Mouse (Mus musculus) forebrain, embryonic 12.5 days (tissue): ENCODE measurements around the gene Gm42791. TPM values are rescaled to one million over a fixed set of nuclear protein-coding genes. Genes with fewer than 3 reads are reported as not detected.
A peak's percentile ranks its signal among the peaks of the same experiment; 100 is the strongest.

Experiments used
- ATAC-seq: fragments of 200-750 bp; cut with Nextera tagmentation; 2 replicates; pipeline ENCODE4 v1.8.0; 2017; ENCODE audit warnings: moderate TSS enrichment; ENCODE audit not compliant: low FRiP score
- H3K27ac ChIP-seq: fragments of 300-500 bp; sonication (generic); 2 replicates; pipeline ENCODE4 v1.5.1; 2016; ENCODE audit warnings: mild to moderate bottlenecking
- H3K27me3 ChIP-seq: fragments of 300-500 bp; sonication (generic); 2 replicates; pipeline ENCODE4 v1.6.1; 2016; ENCODE audit warnings: mild to moderate bottlenecking
- H3K36me3 ChIP-seq: fragments of 300-500 bp; sonication (generic); replicated peaks from 2 replicates; pipeline ENCODE4 v1.6.1; 2016; ENCODE audit warnings: mild to moderate bottlenecking
- H3K4me1 ChIP-seq: fragments of 300-500 bp; sonication (generic); 2 replicates; pipeline ENCODE4 v1.6.1; 2016
- H3K4me2 ChIP-seq: fragments of 300-500 bp; sonication (generic); 2 replicates; pipeline ENCODE4 v1.6.1; 2016; ENCODE audit warnings: mild to moderate bottlenecking, moderate library complexity
- H3K4me3 ChIP-seq: fragments of 300-500 bp; sonication (generic); replicated peaks from 2 replicates; pipeline ENCODE4 v1.5.1; 2016; ENCODE audit warnings: mild to moderate bottlenecking
- H3K9ac ChIP-seq: fragments of 300-500 bp; sonication (generic); 2 replicates; pipeline ENCODE4 v1.6.1; 2016; ENCODE audit warnings: mild to moderate bottlenecking
- H3K9me3 ChIP-seq: fragments of 300-500 bp; sonication (generic); 2 replicates; pipeline ENCODE4 v1.6.1; 2016
- WGBS: fragments of 180-500 bp; shearing (Covaris S2); methylation state at CpG from one replicate; pipeline ENCODE4 v1.1.7; 2016; 5-methylcytosine and 5-hydroxymethylcytosine counted together
- polyA plus RNA-seq: library from polyadenylated mRNA; unstranded; fragments of >200 nt; fragmentation: Nextera tagmentation; extraction: Ambion mirVana; gene quantifications from 2 replicates; pipeline ENCODE4 v1.2.1, GENCODE M21; 2016

Gm42791 gene
- polyA plus RNA-seq, 1 experiment from 2014 or later = 4.9 TPM

GRCm38 (mm10) chr5:148929116-148929449 lies 65.9 kb downstream of the Gm42791 start, which contains the start of gene Katnal1:
Katnal1 (minus strand) TSS chr5:148929320.
- H3K4me3 ChIP-seq = peak within 1 kb of the TSS; percentile 80
- H3K36me3 ChIP-seq = peaks cover 13% of the 10 kb centered on the region
- H3K27ac ChIP-seq = peak within 1 kb of the TSS; percentile 97
- no peaks in the 10 kb centered on the region for H3K9me3 ChIP-seq
- H3K9ac ChIP-seq = peak within 1 kb of the TSS; percentile 84
- ATAC-seq = no peak
- H3K27me3 ChIP-seq = no peaks in the 10 kb centered on the region
- H3K4me2 ChIP-seq = peak within 1 kb of the TSS; percentile 71
- H3K4me1 ChIP-seq = peaks cover 11% of the 10 kb centered on the region
- 2% methylated on average over 16 of the region's 16 CpGs for WGBS

GRCm38 (mm10) chr5:148928382-148929115 lies 66.4 kb downstream of the Gm42791 start:
- H3K4me1 ChIP-seq = peaks cover 11% of the 10 kb centered on the region
- WGBS = under 1% methylated on average over 69 of the region's 69 CpGs
- peak overlapping the region; percentile 80 for H3K4me3 ChIP-seq
- no peaks in the 10 kb centered on the region for H3K27me3 ChIP-seq
- H3K4me2 ChIP-seq = peak overlapping the region; percentile 71
- no peaks in the 10 kb centered on the region for H3K9me3 ChIP-seq
- H3K9ac ChIP-seq = peak overlapping the region; percentile 84
- peak; percentile 99 for ATAC-seq
- peaks cover 13% of the 10 kb centered on the region for H3K36me3 ChIP-seq
- peak overlapping the region; percentile 97 for H3K27ac ChIP-seq

- Histone ChIP-seq H3K4me2 (peak overlapping the region; percentile 71), H3K36me3 (peaks cover 13% of the 10 kb centered on the region), H3K4me1 (peaks cover 11% of the 10 kb centered on the region), H3K27ac (peak overlapping the region; percentile 97), H3K4me3 (peak overlapping the region; percentile 80), H3K9ac (peak overlapping the region; percentile 84), H3K27me3 (no peaks in the 10 kb centered on the region), H3K9me3 (no peaks in the 10 kb centered on the region)
- ATAC-seq = no peak
- WGBS = 37% methylated on average over 5 of the region's 5 CpGs
Measured at GRCm38 (mm10) chr5:148927717-148928223, 67.2 kb downstream of the Gm42791 start.

GRCm38 (mm10) chr5:148924586-148924985 lies 70.4 kb downstream of the Gm42791 start:
- Histone ChIP-seq H3K36me3 (peaks cover 25% of the 10 kb centered on the region), H3K4me2 (no peak overlapping the region), H3K9ac (no peak overlapping the region), H3K4me1 (peaks cover 11% of the 10 kb centered on the region), H3K27ac (no peak overlapping the region), H3K4me3 (no peak overlapping the region), H3K27me3 (no peaks in the 10 kb centered on the region), H3K9me3 (no peaks in the 10 kb centered on the region)
- 93% methylated on average over 12 of the region's 12 CpGs for WGBS
- ATAC-seq = no peak

GRCm38 (mm10) chr5:148924051-148924450 lies 70.9 kb downstream of the Gm42791 start:
- H3K27me3 ChIP-seq = no peaks in the 10 kb centered on the region
- 90% methylated on average over 9 of the region's 9 CpGs for whole genome bisulfite sequencing
- no peak overlapping the region for H3K27ac ChIP-seq
- H3K9ac ChIP-seq = no peak overlapping the region
- ATAC-seq = no peak
- H3K4me3 ChIP-seq = no peak overlapping the region
- no peak overlapping the region for H3K4me2 ChIP-seq
- peaks cover 7% of the 10 kb centered on the region for H3K4me1 ChIP-seq
- H3K9me3 ChIP-seq = no peaks in the 10 kb centered on the region
- peaks cover 31% of the 10 kb centered on the region for H3K36me3 ChIP-seq

- H3K4me1 ChIP-seq = peaks cover 7% of the 10 kb centered on the region
- no peaks in the 10 kb centered on the region for H3K9me3 ChIP-seq
- peaks cover 37% of the 10 kb centered on the region for H3K36me3 ChIP-seq
- no peaks in the 10 kb centered on the region for H3K27me3 ChIP-seq
- no peak overlapping the region for H3K4me3 ChIP-seq
- no peak for ATAC-seq
- no peak overlapping the region for H3K27ac ChIP-seq
- no peak overlapping the region for H3K9ac ChIP-seq
- WGBS = 81% methylated on average over 10 of the region's 10 CpGs
- H3K4me2 ChIP-seq = no peak overlapping the region
Measured at GRCm38 (mm10) chr5:148923408-148923807, 71.5 kb downstream of the Gm42791 start.

- ATAC-seq = no peak
- Histone ChIP-seq H3K4me2 (no peak overlapping the region), H3K4me3 (no peak overlapping the region), H3K36me3 (peaks cover 44% of the 10 kb centered on the region), H3K27ac (no peak overlapping the region), H3K4me1 (peaks cover 7% of the 10 kb centered on the region), H3K9me3 (no peaks in the 10 kb centered on the region), H3K9ac (no peak overlapping the region), H3K27me3 (no peaks in the 10 kb centered on the region)
- 85% methylated on average over 5 of the region's 5 CpGs for WGBS
Measured at GRCm38 (mm10) chr5:148922773-148923172, 72.2 kb downstream of the Gm42791 start.

- H3K4me2 ChIP-seq = no peak overlapping the region
- H3K4me1 ChIP-seq = no peaks in the 10 kb centered on the region
- H3K9me3 ChIP-seq = no peaks in the 10 kb centered on the region
- no peak overlapping the region for H3K9ac ChIP-seq
- WGBS = 80% methylated on average over 5 of the region's 5 CpGs
- H3K4me3 ChIP-seq = no peak overlapping the region
- no peaks in the 10 kb centered on the region for H3K27me3 ChIP-seq
- no peak overlapping the region for H3K27ac ChIP-seq
- peaks cover 51% of the 10 kb centered on the region for H3K36me3 ChIP-seq
- no peak for ATAC-seq
Measured at GRCm38 (mm10) chr5:148918049-148918448, 76.9 kb downstream of the Gm42791 start.

- no peak for ATAC-seq
- Histone ChIP-seq H3K27me3 (no peaks in the 10 kb centered on the region), H3K4me1 (no peaks in the 10 kb centered on the region), H3K9ac (no peak overlapping the region), H3K4me2 (no peak overlapping the region), H3K27ac (no peak overlapping the region), H3K36me3 (peaks cover 61% of the 10 kb centered on the region), H3K4me3 (no peak overlapping the region), H3K9me3 (no peaks in the 10 kb centered on the region)
- WGBS = 92% methylated on average over 6 of the region's 6 CpGs
Measured at GRCm38 (mm10) chr5:148916775-148917174, 78.2 kb downstream of the Gm42791 start.

GRCm38 (mm10) chr5:148912262-148912661 lies 82.7 kb downstream of the Gm42791 start:
- Histone ChIP-seq H3K9ac (no peak overlapping the region), H3K9me3 (no peaks in the 10 kb centered on the region), H3K27me3 (no peaks in the 10 kb centered on the region), H3K4me3 (no peak overlapping the region), H3K4me2 (no peak overlapping the region), H3K36me3 (peaks cover 40% of the 10 kb centered on the region), H3K4me1 (peaks cover 22% of the 10 kb centered on the region), H3K27ac (no peak overlapping the region)
- WGBS = 74% methylated on average over 3 of the region's 3 CpGs
- ATAC-seq = no peak

- H3K27ac ChIP-seq = no peak overlapping the region
- H3K36me3 ChIP-seq = peaks cover 30% of the 10 kb centered on the region
- ATAC-seq = no peak
- no peak overlapping the region for H3K4me2 ChIP-seq
- no peaks in the 10 kb centered on the region for H3K9me3 ChIP-seq
- H3K9ac ChIP-seq = no peak overlapping the region
- 92% methylated on average over 4 of the region's 4 CpGs for WGBS
- H3K4me1 ChIP-seq = peaks cover 22% of the 10 kb centered on the region
- no peak overlapping the region for H3K4me3 ChIP-seq
- no peaks in the 10 kb centered on the region for H3K27me3 ChIP-seq
Measured at GRCm38 (mm10) chr5:148910066-148910465, 84.9 kb downstream of the Gm42791 start.

GRCm38 (mm10) chr5:148909402-148909801 lies 85.5 kb downstream of the Gm42791 start:
- Histone ChIP-seq H3K4me1 (peaks cover 22% of the 10 kb centered on the region), H3K27ac (no peak overlapping the region), H3K4me3 (no peak overlapping the region), H3K9me3 (no peaks in the 10 kb centered on the region), H3K9ac (no peak overlapping the region), H3K36me3 (peaks cover 31% of the 10 kb centered on the region), H3K27me3 (no peaks in the 10 kb centered on the region), H3K4me2 (no peak overlapping the region)
- 36% methylated on average over 6 of the region's 6 CpGs for WGBS
- no peak for ATAC-seq

GRCm38 (mm10) chr5:148909057-148909395 lies 85.9 kb downstream of the Gm42791 start:
- WGBS = 26% methylated on average over 7 of the region's 7 CpGs
- Histone ChIP-seq H3K27ac (peak overlapping the region; percentile 46; the same call in 1 of the 2 replicates), H3K9ac (no peak overlapping the region), H3K4me3 (no peak overlapping the region), H3K4me2 (no peak overlapping the region), H3K27me3 (no peaks in the 10 kb centered on the region), H3K36me3 (peaks cover 35% of the 10 kb centered on the region), H3K9me3 (no peaks in the 10 kb centered on the region), H3K4me1 (peaks cover 22% of the 10 kb centered on the region)
- no peak for ATAC-seq
